Mouse (Mus musculus): ENCODE measurements at regions not wholly inside any gene's neighbourhood (a gene's known extent, or its start where the extent isn't known, plus 50 kb on each side); places are given as distances from the start of the nearest gene placed in this dataset.

- H3K36me3 ChIP-seq (ENCODE audit: control insufficient read depth, insufficient read depth, low read length), result no peaks in the 10 kb centered on the region
- H3K9me3 ChIP-seq (ENCODE audit: control insufficient read depth, low read length), result no peaks in the 10 kb centered on the region
- no peak overlapping the region for H3K9ac ChIP-seq (ENCODE audit: low read length)
- no peak overlapping the region for H3K4me2 ChIP-seq (ENCODE audit: low read depth, low read length, severe bottlenecking)
- 37% methylated on average over 2 of the region's 2 CpGs for WGBS
- no peaks in the 10 kb centered on the region for H3K4me1 ChIP-seq (replicated peaks; ENCODE audit: control insufficient read depth, insufficient read depth, low read length)
- no peak overlapping the region for H3K27ac ChIP-seq (ENCODE audit: low read depth, low read length)
- H3K4me3 ChIP-seq (ENCODE audit: low read depth, low read length), result no peak overlapping the region
- ATAC-seq (replicated peaks; ENCODE audit: low FRiP score) (peak; percentile 56; the same call in 1 of the 2 replicates), DNase-seq (ENCODE audit: low spot score) (no peak)
- H3K27me3 ChIP-seq (ENCODE audit: control insufficient read depth, insufficient read depth, low read length), result no peaks in the 10 kb centered on the region
Measured at GRCm38 (mm10) chr6:104990366-104990765, 497.8 kb downstream of the Cntn6 start.

GRCm38 (mm10) chr6:104999601-105000000 is 507.0 kb downstream of the Cntn6 start:
- Histone ChIP-seq H3K9me3 (ENCODE audit: control insufficient read depth, low read length) (no peaks in the 10 kb centered on the region), H3K36me3 (ENCODE audit: control insufficient read depth, insufficient read depth, low read length) (no peaks in the 10 kb centered on the region), H3K4me3 (ENCODE audit: low read depth, low read length) (no peak overlapping the region), H3K4me2 (ENCODE audit: low read depth, low read length, severe bottlenecking) (no peak overlapping the region), H3K4me1 (replicated peaks; ENCODE audit: control insufficient read depth, insufficient read depth, low read length) (no peaks in the 10 kb centered on the region), H3K27me3 (ENCODE audit: control insufficient read depth, insufficient read depth, low read length) (no peaks in the 10 kb centered on the region), H3K9ac (ENCODE audit: low read length) (no peak overlapping the region), H3K27ac (ENCODE audit: low read depth, low read length) (no peak overlapping the region)
- DNase-seq (ENCODE audit: low spot score), result no peak
- ATAC-seq (replicated peaks; ENCODE audit: low FRiP score), result no peak
- WGBS, result 100% methylated on average over 1 of the region's 1 CpGs

DNA sequence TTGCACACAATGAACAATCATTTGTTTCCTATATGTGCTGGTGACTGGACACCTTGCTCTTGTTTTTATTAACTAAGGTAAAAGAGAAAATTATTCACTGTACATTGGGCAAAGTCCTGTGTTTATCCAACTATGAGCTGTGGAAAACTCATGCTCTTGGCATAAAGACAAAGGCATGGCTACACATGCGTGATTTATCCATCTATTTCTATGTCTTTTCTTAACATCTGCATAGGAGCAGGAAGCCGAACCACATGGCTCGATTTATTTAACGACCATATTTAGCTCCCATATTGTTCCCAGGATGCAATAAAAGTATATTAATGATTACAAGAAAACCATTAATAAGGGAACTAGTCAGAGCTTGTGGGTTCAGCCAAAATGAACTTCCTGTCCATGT is 528.1 kb downstream of the Cntn6 start:
- DNase-seq (ENCODE audit: low spot score) (no peak), ATAC-seq (replicated peaks; ENCODE audit: low FRiP score) (no peak)
- 82% methylated on average over 4 of the region's 4 CpGs for WGBS
- Histone ChIP-seq H3K9ac (ENCODE audit: low read length) (no peak overlapping the region), H3K4me3 (ENCODE audit: low read depth, low read length) (no peak overlapping the region), H3K27ac (ENCODE audit: low read depth, low read length) (no peak overlapping the region), H3K36me3 (ENCODE audit: control insufficient read depth, insufficient read depth, low read length) (no peaks in the 10 kb centered on the region), H3K9me3 (ENCODE audit: control insufficient read depth, low read length) (no peaks in the 10 kb centered on the region), H3K4me1 (replicated peaks; ENCODE audit: control insufficient read depth, insufficient read depth, low read length) (no peaks in the 10 kb centered on the region), H3K27me3 (ENCODE audit: control insufficient read depth, insufficient read depth, low read length) (no peaks in the 10 kb centered on the region), H3K4me2 (ENCODE audit: low read depth, low read length, severe bottlenecking) (no peak overlapping the region)

GRCm38 (mm10) chr6:105021174-105021573 is 528.6 kb downstream of the Cntn6 start:
- WGBS, result 75% methylated on average over 4 of the region's 4 CpGs
- H3K27me3 ChIP-seq (ENCODE audit: control insufficient read depth, insufficient read depth, low read length), result no peaks in the 10 kb centered on the region
- no peak overlapping the region for H3K27ac ChIP-seq (ENCODE audit: low read depth, low read length)
- H3K36me3 ChIP-seq (ENCODE audit: control insufficient read depth, insufficient read depth, low read length), result no peaks in the 10 kb centered on the region
- H3K9me3 ChIP-seq (ENCODE audit: control insufficient read depth, low read length), result no peaks in the 10 kb centered on the region
- ATAC-seq (replicated peaks; ENCODE audit: low FRiP score), result no peak
- no peak for DNase-seq (ENCODE audit: low spot score)
- no peak overlapping the region for H3K4me3 ChIP-seq (ENCODE audit: low read depth, low read length)
- no peak overlapping the region for H3K4me2 ChIP-seq (ENCODE audit: low read depth, low read length, severe bottlenecking)
- H3K4me1 ChIP-seq (replicated peaks; ENCODE audit: control insufficient read depth, insufficient read depth, low read length), result no peaks in the 10 kb centered on the region
- no peak overlapping the region for H3K9ac ChIP-seq (ENCODE audit: low read length)

DNA sequence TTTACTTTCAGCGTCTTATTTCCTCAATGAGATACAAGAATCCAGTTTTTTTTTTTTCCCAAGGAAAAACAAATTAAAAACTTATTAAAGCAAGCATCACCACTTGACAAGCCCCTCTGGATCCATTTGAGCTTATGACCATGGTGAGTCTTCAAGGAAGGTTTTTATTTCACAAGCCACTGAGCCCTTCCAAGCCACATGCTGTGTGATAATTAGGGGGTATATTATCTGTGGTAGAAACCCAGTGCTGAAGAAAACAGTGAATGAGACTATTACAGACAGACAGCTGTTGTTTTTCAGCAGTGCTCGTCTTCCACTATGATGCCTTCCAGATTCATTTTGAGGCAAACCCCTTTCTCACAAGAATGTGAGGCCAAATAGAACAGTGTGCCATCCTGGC is 573.6 kb downstream of the Cntn6 start:
- H3K9me3 ChIP-seq (ENCODE audit: control insufficient read depth, low read length), result no peaks in the 10 kb centered on the region
- DNase-seq (ENCODE audit: low spot score) (no peak), ATAC-seq (replicated peaks; ENCODE audit: low FRiP score) (no peak)
- no peak overlapping the region for H3K4me3 ChIP-seq (ENCODE audit: low read depth, low read length)
- H3K36me3 ChIP-seq (ENCODE audit: control insufficient read depth, insufficient read depth, low read length), result no peaks in the 10 kb centered on the region
- H3K9ac ChIP-seq (ENCODE audit: low read length), result no peak overlapping the region
- 54% methylated on average over 2 of the region's 2 CpGs for WGBS
- H3K4me1 ChIP-seq (replicated peaks; ENCODE audit: control insufficient read depth, insufficient read depth, low read length), result no peaks in the 10 kb centered on the region
- no peak overlapping the region for H3K27ac ChIP-seq (ENCODE audit: low read depth, low read length)
- no peaks in the 10 kb centered on the region for H3K27me3 ChIP-seq (ENCODE audit: control insufficient read depth, insufficient read depth, low read length)
- H3K4me2 ChIP-seq (ENCODE audit: low read depth, low read length, severe bottlenecking), result no peak overlapping the region

DNA sequence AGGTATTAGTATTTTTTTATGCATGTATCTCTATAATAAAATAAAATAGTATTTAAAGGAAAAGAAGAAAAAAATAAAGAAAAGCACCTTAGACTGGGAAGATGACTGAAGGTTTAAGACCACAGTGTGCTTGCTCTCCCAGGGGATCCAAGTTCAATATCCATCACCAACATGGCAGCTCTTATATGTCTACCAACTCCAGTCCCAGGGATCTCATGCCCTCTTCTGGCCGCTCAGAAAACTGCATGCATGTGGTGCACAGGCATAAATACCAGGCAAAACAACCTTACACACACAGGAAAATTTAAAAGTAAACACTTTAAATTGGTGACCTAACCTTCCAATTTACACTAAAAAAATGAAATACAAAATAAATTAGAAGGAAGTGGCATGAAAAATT is 586.6 kb upstream of the Cntn4 start:
- H3K4me2 ChIP-seq (ENCODE audit: low read depth, low read length, severe bottlenecking), result no peak overlapping the region

More for the DNA sequence above, 586.6 kb upstream of the Cntn4 start:
- Histone ChIP-seq H3K9ac (ENCODE audit: low read length) (no peak overlapping the region), H3K9me3 (ENCODE audit: control insufficient read depth, low read length) (no peaks in the 10 kb centered on the region), H3K36me3 (ENCODE audit: control insufficient read depth, insufficient read depth, low read length) (no peaks in the 10 kb centered on the region), H3K4me3 (ENCODE audit: low read depth, low read length) (no peak overlapping the region), H3K4me1 (replicated peaks; ENCODE audit: control insufficient read depth, insufficient read depth, low read length) (no peaks in the 10 kb centered on the region), H3K27ac (ENCODE audit: low read depth, low read length) (no peak overlapping the region), H3K27me3 (ENCODE audit: control insufficient read depth, insufficient read depth, low read length) (no peaks in the 10 kb centered on the region)
- 0% methylated on average over 1 of the region's 1 CpGs for WGBS
- peak; percentile 62 for DNase-seq (ENCODE audit: low spot score)
- ATAC-seq (replicated peaks; ENCODE audit: low FRiP score), result peak; percentile 69; the same call in 1 of the 2 replicates

Measured in forebrain, embryonic 11.5 days (tissue).